Mouse (Mus musculus): ENCODE measurements around the gene Rnf224. TPM values are rescaled to one million over a fixed set of nuclear protein-coding genes. Genes with fewer than 3 reads are reported as not detected.

Rnf224 gene
- polyA plus RNA-seq, 1 experiment from 2014 or later, result 0.08 TPM

- no peak for DNase-seq (ENCODE audit: low spot score)
- H3K27me3 ChIP-seq (ENCODE audit: insufficient read depth, poor library complexity, severe bottlenecking), result peaks cover 54% of the 10 kb centered on the region
- 82% methylated on average over 5 of the region's 5 CpGs for WGBS
- no peak overlapping the region for H3K27ac ChIP-seq
- H3K4me1 ChIP-seq, result peaks cover 25% of the 10 kb centered on the region
- H3K36me3 ChIP-seq, result no peaks in the 10 kb centered on the region
- H3K4me3 ChIP-seq, result no peak overlapping the region
- no peaks in the 10 kb centered on the region for H3K9me3 ChIP-seq
Observed at GRCm38 (mm10) chr2:25229582-25229981, 7.0 kb downstream of the Rnf224 start.

GRCm38 (mm10) chr2:25228995-25229530, 7.5 kb downstream of the Rnf224 start:
- peak overlapping the region; percentile 42 for H3K27ac ChIP-seq
- no peaks in the 10 kb centered on the region for H3K9me3 ChIP-seq
- no peaks in the 10 kb centered on the region for H3K36me3 ChIP-seq
- H3K27me3 ChIP-seq (ENCODE audit: insufficient read depth, poor library complexity, severe bottlenecking), result peaks cover 49% of the 10 kb centered on the region
- 65% methylated on average over 6 of the region's 6 CpGs for WGBS
- no peak overlapping the region; the same call in 1 of the 2 replicates for H3K4me3 ChIP-seq
- H3K4me1 ChIP-seq, result peaks cover 25% of the 10 kb centered on the region
- DNase-seq (ENCODE audit: low spot score), result no peak

GRCm38 (mm10) chr2:25228431-25228889, 8.1 kb downstream of the Rnf224 start:
- Histone ChIP-seq H3K27ac (peak overlapping the region; percentile 42), H3K27me3 (ENCODE audit: insufficient read depth, poor library complexity, severe bottlenecking) (peaks cover 43% of the 10 kb centered on the region), H3K4me1 (peaks cover 29% of the 10 kb centered on the region), H3K4me3 (peak overlapping the region; percentile 43), H3K36me3 (no peaks in the 10 kb centered on the region), H3K9me3 (no peaks in the 10 kb centered on the region)
- peak; percentile 94 for DNase-seq (ENCODE audit: low spot score)
- WGBS, result 2% methylated on average over 7 of the region's 7 CpGs

GRCm38 (mm10) chr2:25227406-25227805, 9.2 kb downstream of the Rnf224 start:
- WGBS, result 88% methylated on average over 4 of the region's 4 CpGs
- H3K27ac ChIP-seq, result no peak overlapping the region

GRCm38 (mm10) chr2:25226864-25227263, 9.7 kb downstream of the Rnf224 start:
- peaks cover 34% of the 10 kb centered on the region for H3K4me1 ChIP-seq
- peaks cover 11% of the 10 kb centered on the region for H3K36me3 ChIP-seq
- H3K27me3 ChIP-seq (ENCODE audit: insufficient read depth, poor library complexity, severe bottlenecking), result peaks cover 27% of the 10 kb centered on the region
- WGBS, result 78% methylated on average over 5 of the region's 5 CpGs
- H3K4me3 ChIP-seq, result no peak overlapping the region
- H3K27ac ChIP-seq, result peak overlapping the region; percentile 42
- H3K9me3 ChIP-seq, result no peaks in the 10 kb centered on the region
- DNase-seq (ENCODE audit: low spot score), result no peak

More at GRCm38 (mm10) chr2:25227406-25227805, 9.2 kb downstream of the Rnf224 start:
- peaks cover 33% of the 10 kb centered on the region for H3K4me1 ChIP-seq
- H3K36me3 ChIP-seq, result peaks cover 6% of the 10 kb centered on the region; the same call in 1 of the 2 replicates
- DNase-seq (ENCODE audit: low spot score), result no peak
- H3K27me3 ChIP-seq (ENCODE audit: insufficient read depth, poor library complexity, severe bottlenecking), result peaks cover 32% of the 10 kb centered on the region
- no peaks in the 10 kb centered on the region for H3K9me3 ChIP-seq
- H3K4me3 ChIP-seq, result no peak overlapping the region

- H3K9me3 ChIP-seq, result no peaks in the 10 kb centered on the region
- H3K4me1 ChIP-seq, result peaks cover 38% of the 10 kb centered on the region
- no peak for DNase-seq (ENCODE audit: low spot score)
- peaks cover 17% of the 10 kb centered on the region for H3K27me3 ChIP-seq (ENCODE audit: insufficient read depth, poor library complexity, severe bottlenecking)
- WGBS, result 80% methylated on average over 8 of the region's 8 CpGs
- H3K4me3 ChIP-seq, result peak overlapping the region; percentile 82
- peak overlapping the region; percentile 90 for H3K27ac ChIP-seq
- H3K36me3 ChIP-seq, result peaks cover 17% of the 10 kb centered on the region
Observed at GRCm38 (mm10) chr2:25225811-25226379, 10.7 kb downstream of the Rnf224 start.

GRCm38 (mm10) chr2:25224766-25225752, 11.5 kb downstream of the Rnf224 start:
- WGBS, result 2% methylated on average over 39 of the region's 41 CpGs
- peak overlapping the region; percentile 82 for H3K4me3 ChIP-seq
- no peaks in the 10 kb centered on the region for H3K9me3 ChIP-seq
- H3K36me3 ChIP-seq, result peaks cover 17% of the 10 kb centered on the region
- DNase-seq (ENCODE audit: low spot score), result peak; percentile 100
- peak overlapping the region; percentile 90 for H3K27ac ChIP-seq
- H3K4me1 ChIP-seq, result peaks cover 38% of the 10 kb centered on the region
- H3K27me3 ChIP-seq (ENCODE audit: insufficient read depth, poor library complexity, severe bottlenecking), result peaks cover 9% of the 10 kb centered on the region; the same call in 1 of the 2 replicates

GRCm38 (mm10) chr2:25224492-25224765, 12.2 kb downstream of the Rnf224 start, which contains the start of gene Tubb4b:
Gene Tubb4b (minus strand): TSS chr2:25224702.
- Histone ChIP-seq H3K27me3 (ENCODE audit: insufficient read depth, poor library complexity, severe bottlenecking) (0 out of 2 replicates have a peak, but pooled peaks cover 3% of the 10 kb centered on the region), H3K27ac (peak within 1 kb of the TSS; percentile 93), H3K4me1 (peaks cover 38% of the 10 kb centered on the region), H3K9me3 (no peaks in the 10 kb centered on the region), H3K4me3 (peak within 1 kb of the TSS; percentile 82), H3K36me3 (peaks cover 17% of the 10 kb centered on the region)
- 0% methylated on average over 17 of the region's 17 CpGs for WGBS
- DNase-seq (ENCODE audit: low spot score), result no peak

GRCm38 (mm10) chr2:25223681-25224491, 12.7 kb downstream of the Rnf224 start:
- Histone ChIP-seq H3K4me3 (peak overlapping the region; percentile 82), H3K27me3 (ENCODE audit: insufficient read depth, poor library complexity, severe bottlenecking) (no peaks in the 10 kb centered on the region), H3K27ac (peak overlapping the region; percentile 93), H3K36me3 (peaks cover 17% of the 10 kb centered on the region), H3K9me3 (no peaks in the 10 kb centered on the region), H3K4me1 (peaks cover 35% of the 10 kb centered on the region)
- peak; percentile 94 for DNase-seq (ENCODE audit: low spot score)
- 1% methylated on average over 53 of the region's 53 CpGs for WGBS

GRCm38 (mm10) chr2:25221331-25221772, 15.2 kb downstream of the Rnf224 start:
- H3K27me3 ChIP-seq (ENCODE audit: insufficient read depth, poor library complexity, severe bottlenecking), result no peaks in the 10 kb centered on the region
- DNase-seq (ENCODE audit: low spot score), result no peak
- H3K4me1 ChIP-seq, result peaks cover 20% of the 10 kb centered on the region
- H3K9me3 ChIP-seq, result no peaks in the 10 kb centered on the region
- H3K27ac ChIP-seq, result no peak overlapping the region
- H3K4me3 ChIP-seq, result no peak overlapping the region
- WGBS, result 70% methylated on average over 5 of the region's 5 CpGs
- peaks cover 17% of the 10 kb centered on the region for H3K36me3 ChIP-seq

GRCm38 (mm10) chr2:25218445-25218844, 18.1 kb downstream of the Rnf224 start, which contains the start of gene Fam166a:
Gene Fam166a (plus strand): TSS chr2:25218745.
- peaks cover 8% of the 10 kb centered on the region for H3K4me1 ChIP-seq
- no peaks in the 10 kb centered on the region for H3K9me3 ChIP-seq
- no peak within 1 kb of the TSS for H3K4me3 ChIP-seq
- peaks cover 17% of the 10 kb centered on the region for H3K36me3 ChIP-seq
- DNase-seq (ENCODE audit: low spot score), result no peak
- H3K27ac ChIP-seq, result no peak within 1 kb of the TSS
- H3K27me3 ChIP-seq (ENCODE audit: insufficient read depth, poor library complexity, severe bottlenecking), result peaks cover 22% of the 10 kb centered on the region

GRCm38 (mm10) chr2:25217666-25218065, 18.9 kb downstream of the Rnf224 start:
- peaks cover 11% of the 10 kb centered on the region for H3K36me3 ChIP-seq
- H3K4me1 ChIP-seq, result 0 out of 2 replicates have a peak, but pooled peaks cover 5% of the 10 kb centered on the region
- DNase-seq (ENCODE audit: low spot score), result no peak
- WGBS, result 54% methylated on average over 2 of the region's 2 CpGs
- H3K27ac ChIP-seq, result no peak overlapping the region
- peaks cover 30% of the 10 kb centered on the region for H3K27me3 ChIP-seq (ENCODE audit: insufficient read depth, poor library complexity, severe bottlenecking)
- no peaks in the 10 kb centered on the region for H3K9me3 ChIP-seq
- no peak overlapping the region for H3K4me3 ChIP-seq

Measured in heart, embryonic 10.5 days (tissue).